In the genomic region with DNA sequence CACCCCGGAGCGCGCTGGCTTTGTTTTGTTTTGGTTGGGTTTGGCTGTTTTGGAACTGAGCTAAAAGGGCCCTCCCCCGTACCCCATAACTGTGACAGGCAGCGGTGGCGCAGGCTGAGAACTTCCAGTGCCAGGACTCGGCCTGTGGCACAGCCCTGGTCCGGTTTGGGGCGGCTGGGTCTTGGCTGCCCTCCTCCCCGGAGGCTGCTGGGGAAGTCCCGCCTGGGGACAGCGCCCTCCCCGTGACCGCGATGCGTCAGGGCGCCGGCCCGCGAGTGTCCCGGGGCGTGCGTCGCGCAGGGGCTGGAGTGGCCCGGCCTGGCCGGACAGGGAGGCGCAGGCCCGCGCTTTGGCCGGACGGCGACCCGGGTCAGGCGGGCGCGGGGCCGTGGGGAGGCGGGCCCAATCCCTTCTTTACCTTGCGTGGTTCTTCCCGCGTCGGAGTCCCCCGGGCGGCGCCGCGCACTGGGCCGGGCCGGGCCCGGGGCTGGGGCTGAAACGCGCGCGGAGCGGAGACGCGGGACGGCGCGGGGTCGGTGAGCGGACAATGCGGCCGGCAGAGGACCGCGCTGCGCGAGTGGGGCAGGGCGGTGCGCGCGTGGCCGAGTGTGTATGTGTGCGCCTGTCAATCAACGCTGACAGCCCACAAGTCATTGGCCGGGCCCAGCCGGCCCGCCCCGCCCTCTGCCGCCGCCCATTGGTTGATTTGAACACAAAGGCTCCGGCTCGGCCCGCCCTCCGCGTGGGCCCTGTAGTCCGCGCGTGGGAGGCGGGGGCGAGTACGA, we compare ENCODE assay signal across 7 mouse cellular contexts. TPM values are rescaled to one million over a fixed set of nuclear protein-coding genes. Genes with fewer than 3 reads are reported as not detected.
DNase-seq lines count a peak whose midpoint lies in the region; ATAC-seq lines count a peak whose summit lies in the region.

A gene (minus strand): TSS at position 616 of the 785 bp plus-strand sequence.

- peak; percentile 92 for DNase-seq in adrenal gland, postnatal 25 days
- peak; percentile 94 to 95 for DNase-seq in heart, adult 18-20 months
- peak; percentile 87 to 88 for DNase-seq in kidney, adult 8-10 months
- peak; percentile 91 to 96 for DNase-seq in spleen, postnatal 10 days (ENCODE audit: low spot score in 2 of 2)

- peak; percentile 87 for ATAC-seq in embryonic facial prominence, embryonic 12.5 days (ENCODE audit: insufficient number of reproducible peaks, insufficient read depth, low FRiP score, low TSS enrichment)
- ATAC-seq in limb, embryonic 13.5 days (ENCODE audit: low FRiP score, low read depth): peak; percentile 92
- ATAC-seq in midbrain, embryonic 16.5 days: peak; percentile 97

- peak within 1 kb of the TSS; percentile 85 for H3K4me2 ChIP-seq in embryonic facial prominence, embryonic 12.5 days (replicated peaks)
- peak within 1 kb of the TSS; percentile 86 for H3K4me2 ChIP-seq in limb, embryonic 13.5 days (replicated peaks)
- peak within 1 kb of the TSS; percentile 64 for H3K4me2 ChIP-seq in midbrain, embryonic 16.5 days (ENCODE audit: low read length)

- no peaks in the 10 kb centered on the region for H3K9me3 ChIP-seq in embryonic facial prominence, embryonic 12.5 days
- no peaks in the 10 kb centered on the region for H3K9me3 ChIP-seq in limb, embryonic 13.5 days
- H3K9me3 ChIP-seq in midbrain, embryonic 16.5 days (replicated peaks; ENCODE audit: control insufficient read depth, low read length, poor library complexity, severe bottlenecking): no peaks in the 10 kb centered on the region

- H3K36me3 ChIP-seq in embryonic facial prominence, embryonic 12.5 days: peaks cover 25% of the 10 kb centered on the region
- peaks cover 27% of the 10 kb centered on the region for H3K36me3 ChIP-seq in limb, embryonic 13.5 days
- peaks cover 11% of the 10 kb centered on the region for H3K36me3 ChIP-seq in midbrain, embryonic 16.5 days (ENCODE audit: control insufficient read depth, insufficient read depth, low read length)

- no peaks in the 10 kb centered on the region for H3K27me3 ChIP-seq in embryonic facial prominence, embryonic 12.5 days
- H3K27me3 ChIP-seq in limb, embryonic 13.5 days: no peaks in the 10 kb centered on the region
- no peaks in the 10 kb centered on the region for H3K27me3 ChIP-seq in midbrain, embryonic 16.5 days (ENCODE audit: control insufficient read depth, insufficient read depth, low read depth, low read length)

- peaks cover 17% of the 10 kb centered on the region; the same call in 1 of the 2 replicates for H3K4me1 ChIP-seq in embryonic facial prominence, embryonic 12.5 days
- H3K4me1 ChIP-seq in limb, embryonic 13.5 days: peaks cover 51% of the 10 kb centered on the region
- peaks cover 20% of the 10 kb centered on the region for H3K4me1 ChIP-seq in midbrain, embryonic 16.5 days (ENCODE audit: control insufficient read depth, insufficient read depth, low read length)

- peak within 1 kb of the TSS; percentile 89 for H3K4me3 ChIP-seq in embryonic facial prominence, embryonic 12.5 days
- H3K4me3 ChIP-seq in limb, embryonic 13.5 days: peak within 1 kb of the TSS; percentile 94
- peak within 1 kb of the TSS; percentile 98 for H3K4me3 ChIP-seq in midbrain, embryonic 16.5 days (ENCODE audit: low read depth, low read length)

- peak within 1 kb of the TSS; percentile 94 for H3K9ac ChIP-seq in embryonic facial prominence, embryonic 12.5 days
- H3K9ac ChIP-seq in limb, embryonic 13.5 days: peak within 1 kb of the TSS; percentile 91
- H3K9ac ChIP-seq in midbrain, embryonic 16.5 days (ENCODE audit: low read depth, low read length): peak within 1 kb of the TSS; percentile 96

- H3K27ac ChIP-seq in embryonic facial prominence, embryonic 12.5 days: peak within 1 kb of the TSS; percentile 63; the same call in 1 of the 2 replicates
- no peak within 1 kb of the TSS for H3K27ac ChIP-seq in limb, embryonic 13.5 days
- H3K27ac ChIP-seq in midbrain, embryonic 16.5 days (ENCODE audit: low read length): peak within 1 kb of the TSS; percentile 75

- WGBS in embryonic facial prominence, embryonic 12.5 days: under 1% methylated on average over 87 of the region's 93 CpGs
- under 1% methylated on average over 68 of the region's 93 CpGs for WGBS in limb, embryonic 13.5 days
- WGBS in midbrain, embryonic 16.5 days: under 1% methylated on average over 81 of the region's 93 CpGs

RNA-seq across cellular contexts. Expression of the gene that starts here (rescaled TPM):
- 44.0 and 50.9 TPM in 2 replicates for total RNA-seq in adrenal gland, postnatal 25 days (2021)
- polyA plus RNA-seq in embryonic facial prominence, embryonic 12.5 days (2016; fragmentation: Nextera tagmentation; extraction: Ambion mirVana): 6.0 and 6.2 TPM in 2 replicates
- 10 to 100 TPM; 79.1 to 89.1 TPM for total RNA-seq in heart, adult 18-20 months (2021)
- polyA plus RNA-seq in limb, embryonic 13.5 days (2015; fragmentation: Nextera tagmentation; extraction: Ambion mirVana): 5.5 and 7.8 TPM in 2 replicates
- polyA plus RNA-seq in midbrain, embryonic 16.5 days (2015; fragmentation: Nextera tagmentation; extraction: Ambion mirVana): 5.7 and 6.0 TPM in 2 replicates
